Mouse (Mus musculus) hindbrain, embryonic 14.5 days (tissue): ENCODE results near the gene Zfp109. TPM values are rescaled to one million over a fixed set of nuclear protein-coding genes. Genes with fewer than 3 reads are reported as not detected.

ENCODE experiments used
- polyA plus RNA-seq: library from polyadenylated mRNA; unstranded; fragments of >200 nt; fragmentation: Nextera tagmentation; extraction: Ambion mirVana; gene quantifications from 2 replicates; pipeline ENCODE4 v1.2.1, GENCODE M21; 2014

The Zfp109 gene
- polyA plus RNA-seq, 1 experiment from 2014 or later = 2.9 TPM

Other genes starting within 250 kb of the Zfp109 start
- not detected in 2 replicates for gene V1rd19, start 235.9 kb downstream of the Zfp109 start, polyA plus RNA-seq
- gene Vmn1r183, start 184.3 kb downstream of the Zfp109 start, polyA plus RNA-seq = not detected in 2 replicates
- 34.3 and 39.6 TPM in 2 replicates for gene Zfp180, start 155.6 kb downstream of the Zfp109 start, polyA plus RNA-seq
- gene Zfp112, start 125.2 kb downstream of the Zfp109 start, polyA plus RNA-seq = 8.5 and 9.0 TPM in 2 replicates
- 26.1 and 28.8 TPM in 2 replicates for gene Zfp235, start 103.4 kb downstream of the Zfp109 start, polyA plus RNA-seq
- 3.7 and 4.0 TPM in 2 replicates for gene Zfp114, start 62.5 kb downstream of the Zfp109 start, polyA plus RNA-seq
- gene Zfp111, start 26.1 kb downstream of the Zfp109 start, polyA plus RNA-seq = 4.0 and 5.5 TPM in 2 replicates
- 7.1 TPM in 2 replicates for gene Zfp108, start 17.2 kb upstream of the Zfp109 start, polyA plus RNA-seq
- gene Zfp93, start 32.9 kb upstream of the Zfp109 start, polyA plus RNA-seq = 8.1 and 9.5 TPM in 2 replicates
- 33.5 and 34.0 TPM in 2 replicates for gene Zfp61, start 63.7 kb upstream of the Zfp109 start, polyA plus RNA-seq
- gene Zfp94, start 79.1 kb upstream of the Zfp109 start, polyA plus RNA-seq = 19.6 and 20.9 TPM in 2 replicates
- 0.31 TPM in 1 of 2 replicates, not detected in the other for gene Tescl, start 96.4 kb upstream of the Zfp109 start, polyA plus RNA-seq
- gene Lypd5, start 111.6 kb upstream of the Zfp109 start, polyA plus RNA-seq = not detected in 2 replicates
- gene Kcnn4, start 132.7 kb upstream of the Zfp109 start, polyA plus RNA-seq = 1.7 and 2.8 TPM in 2 replicates
- gene Smg9, start 162.1 kb upstream of the Zfp109 start, polyA plus RNA-seq = 30.1 and 30.3 TPM in 2 replicates
- not detected in 2 replicates for gene Irgc1, start 214.7 kb upstream of the Zfp109 start, polyA plus RNA-seq
- gene Plaur, start 224.9 kb upstream of the Zfp109 start, polyA plus RNA-seq = 1.6 and 1.9 TPM in 2 replicates
- gene Cadm4, start 244.5 kb upstream of the Zfp109 start, polyA plus RNA-seq = 22.7 and 28.3 TPM in 2 replicates